Mouse (Mus musculus) G1E (cell line): ENCODE results near the gene Ppip5k1.

Experiments used
- CTCF ChIP-seq: IDR thresholded peaks from 2 replicates; pipeline ENCODE4 v1.5.1; 2012; ENCODE audit warnings: low read depth, low read length, inconsistent platforms, mixed read lengths
- GATA1 ChIP-seq: IDR thresholded peaks from 2 replicates; pipeline ENCODE4 v1.6.1; 2012; ENCODE audit warnings: borderline replicate concordance, low read length, inconsistent platforms, mixed read lengths
- POLR2AphosphoS5 ChIP-seq: IDR thresholded peaks from 2 replicates; pipeline ENCODE4 v1.6.1; 2012; ENCODE audit warnings: low read depth, low read length, inconsistent platforms; ENCODE audit not compliant: insufficient replicate concordance
- TAL1 ChIP-seq: conservative IDR thresholded peaks from 2 replicates; pipeline ENCODE4 v1.6.1; 2012; ENCODE audit warnings: low read depth, low read length, inconsistent platforms, mixed read lengths

GRCm38 (mm10) chr2:121270521-121271235, 84.5 kb downstream of the Ppip5k1 start:
- no peak for TF ChIP-seq CTCF
- TF ChIP-seq TAL1: no peak
- no peak for TF ChIP-seq POLR2AphosphoS5
- no peak for TF ChIP-seq GATA1
